Mouse (Mus musculus): Measurements from ENCODE around the gene Sox5.
A peak's percentile ranks its signal among the peaks of the same experiment; 100 is the strongest.

Sox5 gene

GRCm38 (mm10) chr6:144579301-144579700 is 202.5 kb downstream of the Sox5 start:
- DNase-seq (ENCODE audit: low read depth, low spot score), result no peak

- peak; percentile 81 for DNase-seq (ENCODE audit: low read depth, low spot score)
Measured at GRCm38 (mm10) chr6:144570850-144571249, 210.9 kb downstream of the Sox5 start.

GRCm38 (mm10) chr6:144565827-144566226 is 215.9 kb downstream of the Sox5 start:
- no peak for DNase-seq (ENCODE audit: low read depth, low spot score)

- no peak for DNase-seq (ENCODE audit: low read depth, low spot score)
Measured at GRCm38 (mm10) chr6:144561718-144562117, 220.1 kb downstream of the Sox5 start.

- no peak for DNase-seq (ENCODE audit: low read depth, low spot score)
Measured at GRCm38 (mm10) chr6:144560211-144560610, 221.6 kb downstream of the Sox5 start.

GRCm38 (mm10) chr6:144553476-144553875 is 228.3 kb downstream of the Sox5 start:
- no peak for DNase-seq (ENCODE audit: low read depth, low spot score)

- peak; percentile 34 for DNase-seq (ENCODE audit: low read depth, low spot score)
Measured at GRCm38 (mm10) chr6:144548991-144549390, 232.8 kb downstream of the Sox5 start.

GRCm38 (mm10) chr6:144547141-144547540 is 234.6 kb downstream of the Sox5 start:
- peak; percentile 57 for DNase-seq (ENCODE audit: low read depth, low spot score)

- no peak for DNase-seq (ENCODE audit: low read depth, low spot score)
Measured at GRCm38 (mm10) chr6:144545549-144545948, 236.2 kb downstream of the Sox5 start.

- DNase-seq (ENCODE audit: low read depth, low spot score), result no peak
Measured at GRCm38 (mm10) chr6:144541316-144541715, 240.5 kb downstream of the Sox5 start.

- DNase-seq (ENCODE audit: low read depth, low spot score), result no peak
Measured at GRCm38 (mm10) chr6:144539439-144540192, 242.2 kb downstream of the Sox5 start.

GRCm38 (mm10) chr6:144523479-144523878 is 258.3 kb downstream of the Sox5 start:
- no peak for DNase-seq (ENCODE audit: low read depth, low spot score)

GRCm38 (mm10) chr6:144518811-144519210 is 263.0 kb downstream of the Sox5 start:
- no peak for DNase-seq (ENCODE audit: low read depth, low spot score)

- no peak for DNase-seq (ENCODE audit: low read depth, low spot score)
Measured at GRCm38 (mm10) chr6:144515905-144516304, 265.9 kb downstream of the Sox5 start.

GRCm38 (mm10) chr6:144513761-144514160 is 268.0 kb downstream of the Sox5 start:
- DNase-seq (ENCODE audit: low read depth, low spot score), result no peak

GRCm38 (mm10) chr6:144511925-144512324 is 269.9 kb downstream of the Sox5 start:
- DNase-seq (ENCODE audit: low read depth, low spot score), result no peak

- no peak for DNase-seq (ENCODE audit: low read depth, low spot score)
Measured at GRCm38 (mm10) chr6:144510147-144510546, 271.6 kb downstream of the Sox5 start.

GRCm38 (mm10) chr6:144504197-144504551 is 277.6 kb downstream of the Sox5 start:
- DNase-seq (ENCODE audit: low read depth, low spot score), result no peak

- no peak for DNase-seq (ENCODE audit: low read depth, low spot score)
Measured at GRCm38 (mm10) chr6:144503399-144504196, 278.2 kb downstream of the Sox5 start.

- no peak for DNase-seq (ENCODE audit: low read depth, low spot score)
Measured at GRCm38 (mm10) chr6:144501439-144501838, 280.3 kb downstream of the Sox5 start.

GRCm38 (mm10) chr6:144498177-144498576 is 283.6 kb downstream of the Sox5 start:
- peak; percentile 47 for DNase-seq (ENCODE audit: low read depth, low spot score)

GRCm38 (mm10) chr6:144491761-144492415 is 289.9 kb downstream of the Sox5 start:
- no peak for DNase-seq (ENCODE audit: low read depth, low spot score)

Measured in ES-CJ7 (cell line).